Mouse (Mus musculus): ENCODE measurements around the gene Phb2. TPM values are rescaled to one million over a fixed set of nuclear protein-coding genes. Genes with fewer than 3 reads are reported as not detected.

Phb2 gene
- polyA plus RNA-seq, 1 experiment from 2014 or later, result 308 TPM

- 31% methylated on average over 19 of the region's 19 CpGs for WGBS (ENCODE audit: insufficient replicate concordance)
- peak overlapping the region; percentile 64 for H3K4me2 ChIP-seq (ENCODE audit: low read depth, low read length)
- peaks cover 14% of the 10 kb centered on the region for H3K4me1 ChIP-seq (ENCODE audit: insufficient read depth)
- H3K9ac ChIP-seq (replicated peaks), result peak overlapping the region; percentile 73
- ATAC-seq, result peak; percentile 71
- H3K4me3 ChIP-seq (ENCODE audit: low read depth, low read length), result peak overlapping the region; percentile 56
- peaks cover 20% of the 10 kb centered on the region for H3K36me3 ChIP-seq (replicated peaks; ENCODE audit: insufficient read depth, low read length)
- peak overlapping the region; percentile 77 for H3K27ac ChIP-seq (ENCODE audit: low read depth)
- H3K27me3 ChIP-seq (ENCODE audit: insufficient read depth, low read length), result no peaks in the 10 kb centered on the region
- H3K9me3 ChIP-seq (ENCODE audit: low read length), result no peaks in the 10 kb centered on the region
- DNase-seq, result peak; percentile 80
- TF ChIP-seq EP300 (IDR thresholded peaks at IDR 0.05; ENCODE audit: low read depth), result no peak; the same call in 1 of the 2 replicates
- TF ChIP-seq CTCF (IDR thresholded peaks at IDR 0.05; ENCODE audit: low read depth), result peak; percentile 28; the same call in 1 of the 2 replicates
Observed at GRCm38 (mm10) chr6:124732476-124733370, 20.6 kb downstream of the Phb2 start.

- WGBS (ENCODE audit: insufficient replicate concordance), result 73% methylated on average over 3 of the region's 3 CpGs
- Histone ChIP-seq H3K9me3 (ENCODE audit: low read length) (no peaks in the 10 kb centered on the region), H3K4me3 (ENCODE audit: low read depth, low read length) (no peak overlapping the region), H3K36me3 (replicated peaks; ENCODE audit: insufficient read depth, low read length) (peaks cover 10% of the 10 kb centered on the region), H3K27ac (ENCODE audit: low read depth) (no peak overlapping the region), H3K9ac (replicated peaks) (no peak overlapping the region), H3K4me1 (ENCODE audit: insufficient read depth) (peaks cover 25% of the 10 kb centered on the region), H3K27me3 (ENCODE audit: insufficient read depth, low read length) (no peaks in the 10 kb centered on the region), H3K4me2 (ENCODE audit: low read depth, low read length) (no peak overlapping the region)
- TF ChIP-seq CTCF (IDR thresholded peaks at IDR 0.05; ENCODE audit: low read depth) (no peak), EP300 (IDR thresholded peaks at IDR 0.05; ENCODE audit: low read depth) (no peak)
- no peak for DNase-seq
- ATAC-seq, result no peak
Observed at GRCm38 (mm10) chr6:124734417-124734816, 22.3 kb downstream of the Phb2 start.

GRCm38 (mm10) chr6:124737040-124737439 is 24.9 kb downstream of the Phb2 start:
- TF ChIP-seq EP300 (IDR thresholded peaks at IDR 0.05; ENCODE audit: low read depth) (no peak), CTCF (IDR thresholded peaks at IDR 0.05; ENCODE audit: low read depth) (no peak)
- 76% methylated on average over 11 of the region's 11 CpGs for WGBS (ENCODE audit: insufficient replicate concordance)
- Histone ChIP-seq H3K36me3 (replicated peaks; ENCODE audit: insufficient read depth, low read length) (no peaks in the 10 kb centered on the region; the same call in 1 of the 2 replicates), H3K9ac (replicated peaks) (no peak overlapping the region), H3K4me3 (ENCODE audit: low read depth, low read length) (no peak overlapping the region), H3K27ac (ENCODE audit: low read depth) (no peak overlapping the region), H3K4me2 (ENCODE audit: low read depth, low read length) (no peak overlapping the region), H3K4me1 (ENCODE audit: insufficient read depth) (peaks cover 40% of the 10 kb centered on the region), H3K27me3 (ENCODE audit: insufficient read depth, low read length) (no peaks in the 10 kb centered on the region), H3K9me3 (ENCODE audit: low read length) (no peaks in the 10 kb centered on the region)
- ATAC-seq, result no peak
- DNase-seq, result no peak

DNA sequence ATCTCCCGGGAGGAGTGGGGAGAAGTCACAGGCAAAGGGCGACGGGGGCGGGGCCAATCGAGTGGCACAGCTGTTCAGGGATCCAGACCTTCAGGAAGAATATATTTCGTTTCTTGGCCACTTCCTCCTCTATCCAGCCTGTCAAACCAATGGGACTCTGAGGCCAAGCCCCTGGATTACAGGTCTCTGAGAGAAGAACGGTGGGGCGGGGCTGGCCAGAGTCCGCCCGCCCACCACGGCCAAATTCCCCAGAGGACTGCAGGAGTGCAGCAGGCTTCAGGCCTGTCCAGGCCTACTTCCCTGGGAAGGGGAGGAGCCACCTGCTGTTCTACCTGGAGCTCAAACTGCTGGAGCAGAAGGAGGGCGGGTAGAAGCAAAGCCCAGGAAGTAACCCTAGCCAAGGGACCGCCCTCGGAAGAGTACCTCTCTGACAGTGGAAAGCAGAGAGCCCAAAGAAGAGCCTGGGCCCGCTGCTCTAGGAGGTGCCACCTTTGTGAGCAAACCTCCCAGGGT is 26.4 kb downstream of the Phb2 start, which contains the start of gene Ptpn6:
Ptpn6 (minus strand) TSS at position 204 of the 513 bp plus-strand sequence.
- Histone ChIP-seq H3K9ac (replicated peaks) (peak within 1 kb of the TSS; percentile 51), H3K4me1 (ENCODE audit: insufficient read depth) (peaks cover 33% of the 10 kb centered on the region)
- no peak for TF ChIP-seq CTCF (IDR thresholded peaks at IDR 0.05; ENCODE audit: low read depth)
- TF ChIP-seq EP300 (IDR thresholded peaks at IDR 0.05; ENCODE audit: low read depth), result 0 out of 2 replicates have a peak, but pooled peaks have one; percentile 30

GRCm38 (mm10) chr6:124739231-124739796 is 27.2 kb downstream of the Phb2 start:
- no peaks in the 10 kb centered on the region for H3K27me3 ChIP-seq (ENCODE audit: insufficient read depth, low read length)
- H3K36me3 ChIP-seq (replicated peaks; ENCODE audit: insufficient read depth, low read length), result peaks cover 5% of the 10 kb centered on the region; the same call in 1 of the 2 replicates
- no peaks in the 10 kb centered on the region for H3K9me3 ChIP-seq (ENCODE audit: low read length)
- DNase-seq, result peak; percentile 11
- ATAC-seq, result no peak
- H3K27ac ChIP-seq (ENCODE audit: low read depth), result peak overlapping the region; percentile 99
- TF ChIP-seq CTCF (IDR thresholded peaks at IDR 0.05; ENCODE audit: low read depth), result no peak
- TF ChIP-seq EP300 (IDR thresholded peaks at IDR 0.05; ENCODE audit: low read depth), result no peak
- H3K4me2 ChIP-seq (ENCODE audit: low read depth, low read length), result peak overlapping the region; percentile 99; the same call in 1 of the 2 replicates
- peak overlapping the region; percentile 17; the same call in 1 of the 2 replicates for H3K9ac ChIP-seq (replicated peaks)
- peaks cover 29% of the 10 kb centered on the region for H3K4me1 ChIP-seq (ENCODE audit: insufficient read depth)
- H3K4me3 ChIP-seq (ENCODE audit: low read depth, low read length), result no peak overlapping the region
- 77% methylated on average over 10 of the region's 10 CpGs for WGBS (ENCODE audit: insufficient replicate concordance)

More for the DNA sequence above, 26.4 kb downstream of the Phb2 start, which contains the start of gene Ptpn6:
- Histone ChIP-seq H3K27me3 (ENCODE audit: insufficient read depth, low read length) (no peaks in the 10 kb centered on the region), H3K9me3 (ENCODE audit: low read length) (no peaks in the 10 kb centered on the region), H3K4me2 (ENCODE audit: low read depth, low read length) (peak within 1 kb of the TSS; percentile 99), H3K4me3 (ENCODE audit: low read depth, low read length) (peak within 1 kb of the TSS; percentile 29), H3K27ac (ENCODE audit: low read depth) (peak within 1 kb of the TSS; percentile 99), H3K36me3 (replicated peaks; ENCODE audit: insufficient read depth, low read length) (peaks cover 5% of the 10 kb centered on the region; the same call in 1 of the 2 replicates)
- ATAC-seq, result peak; percentile 65
- 21% methylated on average over 15 of the region's 15 CpGs for WGBS (ENCODE audit: insufficient replicate concordance)
- DNase-seq, result peak; percentile 84

All from liver, postnatal 0 days (tissue).